Mouse (Mus musculus): ENCODE data around the gene Gga2. TPM values are rescaled to one million over a fixed set of nuclear protein-coding genes. Genes with fewer than 3 reads are reported as not detected.
A peak's percentile ranks its signal among the peaks of the same experiment; 100 is the strongest.

Gga2 gene
- 10 to 100 TPM; 26.8 to 31.9 TPM for total RNA-seq (2021)
- long read RNA-seq, experiment 1, full-length matches to known transcripts: 34 of 38 reads
- long read RNA-seq, experiment 1, partial matches to known transcripts: 1 of 38 reads
- long read RNA-seq, experiment 1, other reads (novel, unspliced or antisense): 3 of 38 reads
- long read RNA-seq, experiment 2, full-length matches to known transcripts: 40 of 48 reads
- long read RNA-seq, experiment 2, partial matches to known transcripts: 5 of 48 reads
- long read RNA-seq, experiment 2, other reads (novel, unspliced or antisense): 3 of 48 reads

GRCm38 (mm10) chr7:122020667-122021354 is at the start of gene Gga2:
TSS of gene Gga2 (minus strand) at chr7:122021222.
- intact Hi-C loops (cut with DNase I): no loop called here
- DNase-seq (ENCODE audit: low spot score in 2 of 2): peak; percentile 86 to 87

DNA sequence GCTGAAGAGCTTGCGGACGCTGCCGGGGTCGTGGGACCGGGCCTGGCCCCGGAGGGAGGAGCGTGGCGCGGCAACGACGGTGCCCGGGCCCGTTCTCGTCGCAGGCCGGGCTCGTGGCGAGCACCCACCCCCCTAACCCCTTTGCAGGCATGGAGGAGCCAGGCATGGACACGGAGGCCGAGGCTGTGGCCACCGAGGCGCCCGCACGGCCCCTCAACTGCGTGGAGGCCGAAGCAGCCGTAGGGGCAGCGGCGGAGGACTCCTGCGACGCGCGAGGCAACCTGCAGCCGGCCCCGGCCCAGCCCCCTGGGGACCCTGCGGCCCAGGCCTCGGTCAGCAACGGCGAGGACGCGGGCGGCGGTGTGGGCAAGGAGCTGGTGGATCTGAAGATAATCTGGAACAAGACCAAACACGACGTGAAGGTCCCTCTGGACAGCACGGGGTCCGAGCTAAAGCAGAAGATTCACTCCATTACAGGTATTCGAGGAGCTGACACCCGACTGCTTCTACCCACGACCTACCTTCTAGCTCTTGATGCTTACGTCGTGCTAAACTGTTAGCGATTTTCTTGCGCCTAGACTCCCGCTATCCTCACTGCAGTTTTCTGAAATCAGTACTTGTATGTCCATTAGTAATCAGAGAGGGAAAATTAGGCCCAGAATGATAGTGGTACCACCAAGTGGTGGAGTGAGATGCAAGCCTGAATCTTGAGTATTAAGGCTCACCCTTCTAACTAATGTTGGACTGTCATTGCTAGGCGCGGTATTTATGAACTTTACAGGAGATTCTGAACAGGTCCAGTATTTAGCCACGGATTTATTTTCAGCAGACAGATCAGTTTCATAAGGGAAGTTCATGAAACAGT is 46.7 kb upstream of the Gga2 start:
- intact Hi-C loops (cut with DNase I): no loop called here
- peak in 1 of 2 experiments; percentile 20 for DNase-seq (ENCODE audit: low spot score in 2 of 2)

DNA sequence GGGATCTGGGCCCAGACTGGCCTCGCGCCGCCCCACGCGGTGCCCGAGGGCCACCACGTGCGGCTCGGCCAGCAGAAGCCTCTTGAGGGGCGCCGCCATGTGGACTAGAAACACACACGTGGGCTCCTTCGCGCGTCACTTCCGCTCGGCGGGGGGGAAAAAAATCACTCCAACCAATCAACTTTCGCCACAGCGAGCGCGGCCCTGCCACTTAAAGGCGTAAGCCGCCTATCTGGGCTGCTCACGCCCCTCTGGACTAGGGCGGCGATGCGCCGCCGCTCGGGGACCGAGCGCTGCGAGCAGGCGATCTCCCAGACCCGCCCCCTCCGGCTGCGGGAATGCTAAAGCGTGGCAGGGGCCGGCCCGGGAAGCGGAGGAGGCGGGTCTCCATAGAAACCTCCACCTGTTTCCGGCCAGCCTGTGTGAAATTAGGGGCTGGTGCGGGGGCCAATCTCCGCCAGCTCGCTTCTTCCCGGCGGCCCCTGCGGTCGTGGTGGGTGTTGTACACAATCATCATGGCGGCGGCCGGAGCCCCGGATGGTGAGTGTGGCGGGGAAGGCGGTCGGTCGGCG is 46.0 kb upstream of the Gga2 start, which contains the start of the genes Ubfd1 and Ears2:
Gene Ubfd1, plus strand, starts transcription at position 231 of the 572 bp plus-strand sequence.
Gene Ears2, minus strand, starts transcription at position 319 of the 572 bp plus-strand sequence.
- peak; percentile 97 for DNase-seq (ENCODE audit: low spot score in 2 of 2)
- intact Hi-C loops (cut with DNase I): no loop called here

- no peak for DNase-seq (ENCODE audit: low spot score in 2 of 2)
- intact Hi-C loops (cut with DNase I): no loop called here
Measured at GRCm38 (mm10) chr7:122066102-122066944, 45.3 kb upstream of the Gga2 start.

- intact Hi-C loops (cut with DNase I): no loop called here
- no peak for DNase-seq (ENCODE audit: low spot score in 2 of 2)
Measured at GRCm38 (mm10) chr7:122065656-122066055, 44.6 kb upstream of the Gga2 start.

- no peak for DNase-seq (ENCODE audit: low spot score in 2 of 2)
- intact Hi-C loops (cut with DNase I): no loop called here
Measured at GRCm38 (mm10) chr7:122056633-122057032, 35.6 kb upstream of the Gga2 start.

- DNase-seq (ENCODE audit: low spot score in 2 of 2): no peak
- intact Hi-C loops (cut with DNase I): no loop called here
Measured at GRCm38 (mm10) chr7:122050834-122051233, 29.8 kb upstream of the Gga2 start.

GRCm38 (mm10) chr7:122048191-122048590 is 27.2 kb upstream of the Gga2 start:
- no peak for DNase-seq (ENCODE audit: low spot score in 2 of 2)
- intact Hi-C loops (cut with DNase I): no loop called here

GRCm38 (mm10) chr7:122046813-122047212 is 25.8 kb upstream of the Gga2 start:
- intact Hi-C loops (cut with DNase I): no loop called here
- peak in 1 of 2 experiments; percentile 31 for DNase-seq (ENCODE audit: low spot score in 2 of 2)

- intact Hi-C loops (cut with DNase I): no loop called here
- DNase-seq (ENCODE audit: low spot score in 2 of 2): no peak
Measured at GRCm38 (mm10) chr7:122045711-122046110, 24.7 kb upstream of the Gga2 start.

DNA sequence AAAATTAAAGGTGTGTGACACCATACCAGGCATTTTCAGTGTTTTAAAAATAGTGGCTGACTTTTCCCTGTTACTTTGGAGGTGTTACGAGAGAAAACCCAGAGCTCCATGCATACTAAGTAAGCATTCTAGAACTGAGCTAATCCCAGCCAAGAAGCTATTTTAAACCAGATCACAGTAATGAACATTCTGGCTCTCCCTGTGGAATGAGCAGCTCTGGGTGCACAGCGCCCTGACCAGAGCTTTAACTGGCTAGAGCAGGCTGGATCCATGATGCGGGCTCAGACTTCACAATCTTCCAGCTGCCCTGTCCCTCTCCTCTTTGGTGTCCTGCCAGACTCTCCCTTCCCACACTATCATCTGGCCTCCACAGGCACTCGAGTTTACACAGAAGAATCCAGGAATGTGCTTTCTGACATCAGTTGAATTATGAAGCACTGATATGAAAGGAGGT is 24.2 kb upstream of the Gga2 start:
- peak; percentile 20 to 69 for DNase-seq (ENCODE audit: low spot score in 2 of 2)
- intact Hi-C loops (cut with DNase I): no loop called here

DNA sequence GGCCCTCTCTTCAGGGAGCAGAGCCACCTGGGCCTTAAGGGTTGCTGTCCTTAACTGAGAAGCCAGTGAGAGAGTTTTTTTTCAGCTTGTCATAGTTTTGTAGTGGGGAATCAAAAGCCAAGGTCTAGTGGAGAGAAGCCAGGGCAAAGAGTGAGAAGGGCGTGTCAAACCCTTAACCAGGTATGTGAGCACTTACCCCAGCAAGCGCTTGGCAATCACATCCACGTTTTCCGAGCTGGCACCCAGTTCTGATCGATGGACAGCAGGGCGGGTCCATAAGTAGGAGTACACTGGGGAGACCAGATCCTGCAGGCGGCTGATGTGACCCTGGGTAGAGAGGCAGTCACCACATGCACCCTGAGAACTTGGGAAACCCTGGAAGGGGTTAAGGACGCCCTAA is 23.1 kb upstream of the Gga2 start:
- intact Hi-C loops (cut with DNase I): no loop called here
- DNase-seq (ENCODE audit: low spot score in 2 of 2): no peak

- peak; percentile 29 to 44 for DNase-seq (ENCODE audit: low spot score in 2 of 2)
- intact Hi-C loops (cut with DNase I): no loop called here
Measured at GRCm38 (mm10) chr7:122034348-122034747, 13.3 kb upstream of the Gga2 start.

- peak in 1 of 2 experiments; percentile 12 for DNase-seq (ENCODE audit: low spot score in 2 of 2)
- intact Hi-C loops (cut with DNase I): no loop called here
Measured at GRCm38 (mm10) chr7:122033371-122033770, 12.3 kb upstream of the Gga2 start.

DNA sequence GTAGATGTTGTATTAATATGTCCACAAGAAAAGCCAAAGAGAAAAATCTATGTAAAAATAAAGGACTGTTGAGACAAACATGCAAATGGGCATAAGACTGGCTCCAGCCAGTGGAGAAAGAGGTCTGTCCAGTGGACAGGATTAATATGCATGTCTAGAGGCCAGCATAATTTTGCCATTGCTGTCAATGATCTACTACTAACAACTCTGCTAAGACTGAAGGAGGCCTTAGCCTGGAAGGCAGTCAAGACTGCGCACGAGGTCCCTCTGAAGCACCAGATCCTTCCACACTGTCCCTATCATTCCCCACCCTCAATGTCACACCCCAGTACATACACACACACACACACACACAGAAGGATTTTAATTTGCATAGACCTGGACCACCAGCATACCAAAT is 1.1 kb upstream of the Gga2 start:
- intact Hi-C loops (cut with DNase I): no loop called here
- DNase-seq (ENCODE audit: low spot score in 2 of 2): no peak

DNA sequence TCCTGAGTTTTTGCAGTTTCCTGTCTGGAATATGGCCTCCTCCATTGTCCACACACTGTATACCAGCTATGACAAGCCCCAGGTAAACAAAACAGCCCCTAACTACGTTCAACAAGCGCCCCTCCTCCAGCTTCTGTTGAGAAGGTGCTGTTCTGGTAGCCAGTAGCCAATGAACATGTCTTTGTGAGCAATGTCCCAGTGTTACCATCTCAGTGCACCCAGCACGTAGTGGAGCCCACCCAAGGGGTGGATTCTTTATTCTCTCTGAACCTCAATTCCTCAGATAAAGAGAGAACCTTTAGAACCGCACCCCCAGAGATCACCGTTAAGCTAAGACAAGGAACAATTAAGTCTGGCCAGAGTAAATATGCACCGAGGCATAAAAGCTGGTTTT is 752 bp downstream of the Gga2 start:
- DNase-seq (ENCODE audit: low spot score in 2 of 2): no peak
- intact Hi-C loops (cut with DNase I): no loop called here

DNA sequence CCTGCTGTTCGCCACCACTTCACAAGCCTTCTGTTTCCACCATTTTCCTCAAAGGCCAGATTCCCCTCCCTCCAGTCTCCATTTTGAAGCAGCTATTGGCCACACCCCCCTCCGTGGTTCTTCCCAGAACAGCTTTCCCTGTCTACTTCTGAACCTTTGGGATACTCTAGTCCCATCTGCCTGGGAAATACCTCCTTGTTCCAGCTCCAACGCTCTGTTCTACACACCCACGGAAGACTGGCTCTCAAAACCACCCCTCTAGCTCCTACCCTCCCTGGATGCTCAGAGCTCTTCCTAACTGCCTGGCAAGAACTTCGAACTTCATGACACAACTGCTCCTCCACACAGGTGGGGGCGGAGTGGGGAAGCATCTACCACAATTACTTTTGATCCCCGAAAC is 2.0 kb downstream of the Gga2 start:
- intact Hi-C loops (cut with DNase I): no loop called here
- DNase-seq (ENCODE audit: low spot score in 2 of 2): peak; percentile 53 to 79

GRCm38 (mm10) chr7:122018247-122018646 is 2.8 kb downstream of the Gga2 start:
- no peak for DNase-seq (ENCODE audit: low spot score in 2 of 2)
- intact Hi-C loops (cut with DNase I): no loop called here

DNA sequence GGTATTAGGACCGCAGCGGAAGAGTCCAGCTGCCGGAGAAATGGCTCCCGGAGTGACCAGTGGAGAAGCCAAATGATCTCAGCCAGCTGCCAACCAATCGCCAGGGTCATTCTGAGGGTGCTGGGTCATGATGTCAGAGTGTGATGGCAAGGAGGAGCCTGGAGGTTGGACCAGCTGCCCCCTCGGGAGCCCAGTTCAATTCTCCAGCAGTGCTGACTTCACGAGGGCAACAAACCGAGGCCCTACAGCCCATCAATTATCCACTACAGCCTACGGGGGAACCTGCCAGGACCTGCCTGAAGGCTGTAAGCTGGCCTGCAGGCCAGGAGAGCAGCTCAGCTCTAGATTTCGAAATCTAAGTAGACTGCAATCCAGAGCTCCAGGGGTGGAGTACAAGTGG is 5.3 kb downstream of the Gga2 start:
- DNase-seq (ENCODE audit: low spot score in 2 of 2): no peak
- intact Hi-C loops (cut with DNase I): no loop called here
